Mouse (Mus musculus): Measurements from ENCODE around the gene Nfyc. TPM values are rescaled to one million over a fixed set of nuclear protein-coding genes. Genes with fewer than 3 reads are reported as not detected.

The Nfyc gene
- polyA plus RNA-seq, 1 experiment from 2014 or later, result 106 TPM

DNA sequence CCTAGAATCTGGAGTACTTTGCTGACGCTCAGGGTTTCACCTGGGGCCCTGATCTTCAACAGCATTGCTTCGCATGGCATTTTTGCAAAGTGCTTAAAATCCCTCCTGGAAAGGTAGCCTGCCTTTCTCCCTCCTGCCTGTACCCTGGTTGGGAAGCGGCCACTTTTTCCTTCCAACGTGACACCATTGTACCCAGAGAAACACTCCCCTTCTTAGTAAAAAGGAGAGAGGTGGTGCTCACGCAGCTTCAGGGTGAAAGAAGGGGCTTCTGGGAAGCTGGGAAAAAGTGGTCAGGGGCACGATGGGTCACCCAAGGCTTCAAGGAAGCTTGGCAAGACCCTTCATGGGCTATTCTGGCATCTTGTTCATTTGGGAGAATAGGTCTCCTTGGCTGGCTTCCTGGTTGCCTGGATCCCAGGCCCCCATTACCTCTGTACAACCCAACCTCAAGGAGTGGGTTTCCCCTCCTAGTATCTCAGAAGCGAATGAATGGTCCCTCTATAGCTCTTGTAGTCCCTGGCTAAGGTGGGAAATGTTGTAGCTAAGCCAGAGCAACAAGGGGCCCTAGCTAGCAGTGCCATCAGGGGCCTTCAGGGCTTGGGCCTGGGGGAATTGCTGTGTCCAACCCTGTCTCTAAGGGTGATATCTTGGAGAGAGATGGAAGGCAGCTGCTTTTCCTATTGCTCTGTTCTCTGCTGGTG lies 24.1 kb upstream of the Nfyc start:
- Histone ChIP-seq H3K27ac (no peak overlapping the region), H3K9me3 (no peaks in the 10 kb centered on the region), H3K4me3 (peak overlapping the region; percentile 58), H3K36me3 (no peaks in the 10 kb centered on the region), H3K9ac (peak overlapping the region; percentile 63; the same call in 1 of the 2 replicates), H3K27me3 (peaks cover 70% of the 10 kb centered on the region), H3K4me2 (peak overlapping the region; percentile 93), H3K4me1 (no peaks in the 10 kb centered on the region)
- WGBS, result 20% methylated on average over 7 of the region's 7 CpGs
- ATAC-seq (ENCODE audit: insufficient number of reproducible peaks, insufficient read depth, low FRiP score, low TSS enrichment, low read depth), result no peak

DNA sequence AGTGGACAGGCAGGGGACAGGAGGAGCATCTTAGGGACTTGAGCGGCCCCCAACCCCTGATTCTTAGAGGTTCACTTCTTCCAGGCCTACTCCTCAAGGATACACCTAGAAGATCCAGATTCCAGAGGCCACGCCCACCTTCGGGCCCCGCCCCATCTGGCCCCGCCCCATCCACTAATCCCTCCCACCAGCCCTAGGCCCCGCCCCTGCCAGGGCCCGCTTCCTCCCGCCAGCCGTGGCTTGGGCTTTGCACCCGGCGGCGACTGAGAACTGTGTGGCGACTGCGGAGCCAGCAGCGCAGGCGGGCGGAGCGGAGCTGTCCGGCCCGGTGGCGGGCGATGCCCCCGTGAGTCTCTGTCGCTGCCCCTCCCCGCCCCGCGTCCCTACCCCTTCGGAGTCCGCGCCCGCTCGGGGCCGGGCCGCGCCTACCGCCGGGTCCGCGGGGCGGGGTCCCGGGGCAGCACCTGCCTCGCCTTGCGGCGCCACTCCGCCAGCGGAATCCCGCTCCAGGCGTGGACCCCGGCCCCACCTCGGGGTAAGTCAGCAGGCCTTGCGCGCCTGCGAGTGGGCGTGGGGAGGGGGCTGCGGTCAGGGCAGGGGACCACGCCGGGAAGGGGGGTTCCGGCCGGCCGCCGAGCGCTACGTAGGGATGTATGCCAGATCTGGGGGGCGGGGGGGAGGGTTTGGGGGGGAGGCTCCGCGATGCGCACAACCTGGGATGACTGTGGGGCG lies 23.4 kb upstream of the Nfyc start, which contains the start of gene Rims3:
Gene Rims3, plus strand, starts transcription at position 229 of the 732 bp plus-strand sequence.
- Histone ChIP-seq H3K27ac (no peak within 1 kb of the TSS), H3K4me2 (peak within 1 kb of the TSS; percentile 93), H3K9ac (peak within 1 kb of the TSS; percentile 63), H3K9me3 (no peaks in the 10 kb centered on the region), H3K27me3 (peaks cover 71% of the 10 kb centered on the region), H3K4me3 (peak within 1 kb of the TSS; percentile 58), H3K4me1 (no peaks in the 10 kb centered on the region), H3K36me3 (no peaks in the 10 kb centered on the region)
- WGBS, result under 1% methylated on average over 60 of the region's 68 CpGs
- ATAC-seq (ENCODE audit: insufficient number of reproducible peaks, insufficient read depth, low FRiP score, low TSS enrichment, low read depth), result peak; percentile 45; the same call in 1 of the 2 replicates

DNA sequence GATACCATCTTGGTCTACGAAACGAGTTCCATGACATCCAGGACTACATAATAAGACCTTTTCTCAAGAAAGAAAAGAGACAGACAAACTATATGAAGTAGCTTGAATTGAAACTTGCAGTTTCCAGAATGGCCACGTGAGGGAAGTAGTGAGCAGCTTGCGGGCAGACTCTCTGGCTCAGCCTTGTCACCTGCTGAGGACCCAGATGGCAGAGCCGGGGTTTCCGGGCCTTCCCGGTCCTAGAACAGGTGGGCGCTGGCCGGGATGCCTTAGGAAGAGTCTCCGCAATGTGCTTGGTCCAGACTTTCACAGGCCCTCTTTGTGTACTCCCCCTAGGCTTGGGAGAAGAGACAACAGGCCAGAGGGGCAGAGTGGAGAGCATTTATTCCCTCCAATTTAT lies 19.6 kb upstream of the Nfyc start:
- ATAC-seq (ENCODE audit: insufficient number of reproducible peaks, insufficient read depth, low FRiP score, low TSS enrichment, low read depth), result no peak
- Histone ChIP-seq H3K9ac (no peak overlapping the region), H3K27ac (no peak overlapping the region), H3K4me3 (no peak overlapping the region), H3K4me2 (no peak overlapping the region), H3K27me3 (peaks cover 54% of the 10 kb centered on the region), H3K9me3 (no peaks in the 10 kb centered on the region), H3K36me3 (no peaks in the 10 kb centered on the region), H3K4me1 (no peaks in the 10 kb centered on the region)
- 4% methylated on average over 10 of the region's 10 CpGs for WGBS

DNA sequence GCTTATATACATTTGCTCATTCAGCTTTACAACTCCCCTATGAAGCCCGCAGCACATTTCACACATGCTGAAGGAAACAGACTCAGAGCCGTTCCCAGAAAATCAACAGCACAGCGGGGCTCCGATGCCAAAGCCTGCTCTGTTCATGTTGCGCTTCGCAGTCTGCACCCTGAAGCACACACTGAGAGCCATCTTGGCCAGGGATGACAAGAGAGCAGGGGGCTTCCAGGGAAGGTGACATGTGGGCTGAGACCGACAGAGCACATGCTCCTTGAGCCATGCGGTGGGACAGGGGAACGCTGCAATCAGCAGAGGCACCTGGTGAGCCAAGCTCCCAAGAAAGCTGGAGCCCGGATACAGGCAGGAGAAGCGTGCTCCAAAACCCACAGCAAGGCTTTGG lies 18.1 kb upstream of the Nfyc start:
- Histone ChIP-seq H3K4me3 (no peak overlapping the region), H3K4me1 (no peaks in the 10 kb centered on the region), H3K27ac (no peak overlapping the region), H3K27me3 (peaks cover 39% of the 10 kb centered on the region), H3K4me2 (no peak overlapping the region), H3K9ac (no peak overlapping the region), H3K36me3 (no peaks in the 10 kb centered on the region), H3K9me3 (no peaks in the 10 kb centered on the region)
- 69% methylated on average over 11 of the region's 11 CpGs for WGBS
- ATAC-seq (ENCODE audit: insufficient number of reproducible peaks, insufficient read depth, low FRiP score, low TSS enrichment, low read depth), result no peak

DNA sequence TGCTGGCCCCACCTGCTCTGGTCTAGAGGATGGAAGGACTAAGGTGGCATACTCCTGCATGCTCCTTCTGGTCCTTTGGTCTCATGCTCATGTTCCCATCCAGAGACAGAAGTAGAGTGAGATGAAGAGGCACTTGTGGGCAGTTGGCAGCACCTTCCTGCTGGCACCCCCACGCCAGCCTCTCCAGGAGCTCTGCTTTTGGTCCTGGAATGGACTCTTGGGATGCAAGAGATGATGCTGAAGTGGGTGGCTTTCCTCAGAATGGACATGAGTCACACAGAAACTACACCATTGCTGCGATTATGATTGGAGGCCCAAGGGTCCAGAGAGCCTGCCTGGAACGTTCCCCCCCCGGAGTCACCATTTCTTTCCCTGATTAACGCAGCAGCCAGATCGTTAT lies 17.5 kb upstream of the Nfyc start:
- Histone ChIP-seq H3K36me3 (no peaks in the 10 kb centered on the region), H3K9ac (no peak overlapping the region), H3K4me2 (no peak overlapping the region), H3K9me3 (no peaks in the 10 kb centered on the region), H3K27ac (no peak overlapping the region), H3K4me1 (no peaks in the 10 kb centered on the region), H3K27me3 (peaks cover 34% of the 10 kb centered on the region), H3K4me3 (no peak overlapping the region)
- 76% methylated on average over 6 of the region's 6 CpGs for WGBS
- ATAC-seq (ENCODE audit: insufficient number of reproducible peaks, insufficient read depth, low FRiP score, low TSS enrichment, low read depth), result no peak

DNA sequence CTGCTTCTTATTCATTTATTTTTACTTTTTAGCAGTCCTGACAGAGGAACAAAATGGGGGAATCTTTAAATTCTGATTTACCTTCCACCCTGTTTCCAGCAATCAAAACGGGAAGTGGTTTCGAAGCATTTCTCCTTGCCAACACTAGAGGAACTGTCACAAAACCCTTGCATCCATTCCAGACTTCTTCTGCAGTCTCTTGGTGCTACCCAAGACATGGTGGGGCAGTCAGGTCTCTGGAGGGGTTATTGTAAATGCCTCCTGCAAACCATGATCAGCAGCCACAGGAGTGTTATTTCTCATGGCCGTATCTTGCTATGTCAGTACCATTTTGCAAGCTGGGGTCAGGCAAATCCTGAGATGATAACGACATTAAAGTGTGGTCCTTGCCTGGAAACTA lies 13.7 kb upstream of the Nfyc start:
- no peaks in the 10 kb centered on the region for H3K9me3 ChIP-seq
- no peak for ATAC-seq (ENCODE audit: insufficient number of reproducible peaks, insufficient read depth, low FRiP score, low TSS enrichment, low read depth)
- no peaks in the 10 kb centered on the region for H3K36me3 ChIP-seq
- no peak overlapping the region for H3K9ac ChIP-seq
- H3K4me1 ChIP-seq, result no peaks in the 10 kb centered on the region
- H3K27me3 ChIP-seq, result peaks cover 14% of the 10 kb centered on the region
- H3K27ac ChIP-seq, result no peak overlapping the region
- no peak overlapping the region for H3K4me2 ChIP-seq
- no peak overlapping the region for H3K4me3 ChIP-seq
- 70% methylated on average over 4 of the region's 4 CpGs for WGBS

DNA sequence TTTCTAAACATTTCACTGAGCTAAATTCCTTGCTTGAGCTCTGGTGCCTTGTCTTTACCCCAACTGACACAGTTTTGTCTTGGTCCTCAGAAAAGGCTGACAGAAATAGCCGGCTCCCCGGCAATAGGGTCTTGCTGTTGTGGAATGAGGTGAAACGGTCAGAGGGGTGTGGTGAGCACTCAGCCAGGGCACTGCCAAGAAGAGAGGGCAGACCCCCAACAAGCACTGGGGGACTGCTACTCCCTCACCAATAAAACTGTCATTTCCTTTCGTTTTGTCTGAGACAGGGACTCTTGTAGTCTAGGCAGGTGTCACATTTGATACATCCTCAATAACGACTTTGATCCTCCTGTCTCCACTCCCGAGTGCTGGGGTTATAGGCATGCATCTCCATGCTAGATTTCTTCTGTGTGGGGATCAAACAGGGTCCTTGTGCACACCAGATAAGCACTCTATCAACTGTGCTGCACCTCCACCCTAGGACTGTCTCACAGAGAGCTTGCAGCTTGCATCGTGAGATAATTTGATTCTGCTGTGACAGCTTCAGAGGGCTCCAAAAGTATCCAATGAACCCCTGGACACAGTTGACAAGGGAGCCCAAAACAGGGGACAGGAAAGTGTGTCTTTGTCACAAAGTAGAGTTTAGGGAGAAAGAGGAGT lies 13.2 kb upstream of the Nfyc start:
- Histone ChIP-seq H3K4me1 (no peaks in the 10 kb centered on the region), H3K9ac (no peak overlapping the region), H3K4me3 (no peak overlapping the region), H3K27me3 (peaks cover 11% of the 10 kb centered on the region), H3K36me3 (no peaks in the 10 kb centered on the region), H3K9me3 (no peaks in the 10 kb centered on the region), H3K27ac (no peak overlapping the region), H3K4me2 (no peak overlapping the region)
- 54% methylated on average over 7 of the region's 7 CpGs for WGBS
- no peak for ATAC-seq (ENCODE audit: insufficient number of reproducible peaks, insufficient read depth, low FRiP score, low TSS enrichment, low read depth)

DNA sequence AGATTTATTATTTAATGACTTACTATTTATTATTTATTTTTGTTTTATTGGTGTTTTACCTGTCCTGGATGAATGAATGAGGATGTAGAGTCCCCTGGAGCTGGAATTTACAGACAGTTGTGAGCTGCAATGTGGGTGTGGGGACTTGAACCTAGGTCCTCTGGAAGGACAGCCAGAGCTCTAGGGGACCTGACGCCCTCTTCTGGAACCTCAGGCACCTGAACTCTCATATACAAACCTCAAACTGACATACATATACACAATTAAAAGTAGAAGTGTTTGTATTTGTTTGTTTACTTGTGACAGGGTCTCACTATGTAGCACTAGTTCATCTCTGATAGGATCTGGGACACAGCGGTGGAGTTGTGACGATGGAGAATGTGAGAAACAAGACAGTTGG lies 10.0 kb upstream of the Nfyc start:
- Histone ChIP-seq H3K4me3 (no peak overlapping the region), H3K4me2 (no peak overlapping the region), H3K27me3 (no peaks in the 10 kb centered on the region; the same call in 1 of the 2 replicates), H3K9ac (no peak overlapping the region), H3K9me3 (no peaks in the 10 kb centered on the region), H3K27ac (no peak overlapping the region), H3K4me1 (no peaks in the 10 kb centered on the region), H3K36me3 (no peaks in the 10 kb centered on the region)
- no peak for ATAC-seq (ENCODE audit: insufficient number of reproducible peaks, insufficient read depth, low FRiP score, low TSS enrichment, low read depth)
- WGBS, result 82% methylated on average over 3 of the region's 3 CpGs

DNA sequence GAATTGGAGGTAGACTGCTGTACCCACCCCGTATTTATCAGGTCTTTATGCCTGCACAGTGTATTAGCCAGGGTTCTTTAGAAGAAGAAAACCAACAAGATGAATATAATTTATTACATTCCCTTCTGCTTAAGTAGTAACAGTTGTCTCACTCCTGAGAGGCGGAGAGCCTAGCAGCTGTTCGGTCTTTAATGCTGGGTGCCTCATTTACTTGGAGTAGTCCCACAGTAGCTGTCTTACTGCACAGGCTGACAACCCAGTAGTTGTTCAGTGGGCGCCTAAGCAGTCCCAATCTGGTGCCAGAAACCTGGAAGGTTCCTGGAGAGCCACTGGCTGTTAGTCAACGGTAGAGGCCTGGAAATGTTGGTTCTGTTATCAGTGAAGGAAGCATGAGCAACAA lies 605 bp downstream of the Nfyc start:
- Histone ChIP-seq H3K4me1 (no peaks in the 10 kb centered on the region), H3K27me3 (no peaks in the 10 kb centered on the region), H3K9me3 (no peaks in the 10 kb centered on the region), H3K27ac (no peak overlapping the region), H3K9ac (no peak overlapping the region), H3K4me3 (no peak overlapping the region), H3K4me2 (no peak overlapping the region), H3K36me3 (no peaks in the 10 kb centered on the region)
- WGBS, result 69% methylated on average over 5 of the region's 5 CpGs
- ATAC-seq (ENCODE audit: insufficient number of reproducible peaks, insufficient read depth, low FRiP score, low TSS enrichment, low read depth), result no peak

DNA sequence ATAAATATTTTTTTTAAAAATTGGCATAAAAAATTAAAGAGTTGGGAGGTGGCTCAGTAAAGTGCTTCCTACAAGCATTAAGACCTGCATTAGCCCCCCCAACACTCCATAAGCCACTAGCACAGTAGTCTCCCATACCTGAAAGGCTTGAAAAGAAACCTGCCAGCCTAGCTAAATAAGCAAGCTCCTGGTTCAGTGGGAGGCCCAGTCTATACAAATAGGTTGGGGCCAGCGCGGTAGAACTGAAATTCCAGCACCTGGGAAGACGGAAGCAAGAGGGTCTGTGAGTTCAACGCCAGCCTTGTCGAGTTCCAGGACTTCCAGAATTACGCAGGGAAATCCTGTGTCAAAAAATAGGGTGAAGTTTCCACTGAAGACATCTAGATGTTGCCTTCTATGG lies 5.0 kb downstream of the Nfyc start:
- no peak for ATAC-seq (ENCODE audit: insufficient number of reproducible peaks, insufficient read depth, low FRiP score, low TSS enrichment, low read depth)
- Histone ChIP-seq H3K27ac (peak overlapping the region; percentile 99; the same call in 1 of the 2 replicates), H3K9me3 (no peaks in the 10 kb centered on the region), H3K4me1 (peaks cover 25% of the 10 kb centered on the region), H3K36me3 (no peaks in the 10 kb centered on the region), H3K27me3 (no peaks in the 10 kb centered on the region), H3K9ac (no peak overlapping the region), H3K4me2 (peak overlapping the region; percentile 65; the same call in 1 of the 2 replicates), H3K4me3 (peak overlapping the region; percentile 73; the same call in 1 of the 2 replicates)
- 91% methylated on average over 6 of the region's 6 CpGs for WGBS

DNA sequence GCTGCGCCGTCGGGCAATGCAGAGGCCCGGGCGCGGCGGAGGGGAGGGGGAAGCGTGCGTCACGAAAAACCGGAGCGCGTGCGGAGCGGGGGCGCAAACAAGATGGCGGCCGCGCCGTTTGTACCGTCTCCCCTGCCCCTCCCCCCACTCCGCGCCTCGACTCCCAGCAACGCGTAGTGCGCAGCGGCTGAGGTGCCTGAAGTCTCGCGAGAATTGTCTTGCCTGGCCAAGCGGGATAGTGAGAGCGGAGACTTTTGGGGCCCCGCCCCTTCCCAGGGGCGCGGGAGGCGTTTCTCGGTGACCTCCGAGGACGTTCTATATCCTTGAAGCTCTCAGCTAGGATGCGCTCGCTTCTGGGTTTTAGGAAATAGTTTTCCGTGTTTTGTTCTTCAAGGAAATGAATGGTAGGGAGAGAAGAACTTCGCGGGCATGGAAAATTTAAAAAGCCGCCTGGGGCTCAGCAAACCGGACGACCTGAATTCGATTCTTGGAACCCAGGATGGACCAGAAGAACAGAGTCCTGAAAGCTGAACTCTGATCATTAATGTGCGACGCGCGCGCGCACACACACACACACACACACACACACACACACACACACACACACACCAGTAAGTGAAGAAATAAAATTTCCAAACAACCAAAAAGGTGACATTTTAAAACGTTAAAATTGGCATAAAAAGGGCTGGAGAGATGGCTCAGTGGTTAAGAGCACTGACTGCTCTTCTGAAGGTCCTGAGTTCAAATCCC lies 5.6 kb downstream of the Nfyc start:
- peak; percentile 93 for ATAC-seq (ENCODE audit: insufficient number of reproducible peaks, insufficient read depth, low FRiP score, low TSS enrichment, low read depth)

More for the DNA sequence above, 5.6 kb downstream of the Nfyc start:
- Histone ChIP-seq H3K36me3 (no peaks in the 10 kb centered on the region), H3K9me3 (no peaks in the 10 kb centered on the region), H3K27me3 (no peaks in the 10 kb centered on the region), H3K4me2 (peak overlapping the region; percentile 65), H3K4me3 (peak overlapping the region; percentile 73), H3K4me1 (peaks cover 25% of the 10 kb centered on the region), H3K27ac (peak overlapping the region; percentile 99), H3K9ac (peak overlapping the region; percentile 100)
- under 1% methylated on average over 47 of the region's 55 CpGs for WGBS
